Mouse (Mus musculus): ENCODE measurements around the gene Dok4. TPM values are rescaled to one million over a fixed set of nuclear protein-coding genes. Genes with fewer than 3 reads are reported as not detected.

The Dok4 gene
- total RNA-seq, 2 experiments from 2014 or later = 17.5 to 21.4 TPM

DNA sequence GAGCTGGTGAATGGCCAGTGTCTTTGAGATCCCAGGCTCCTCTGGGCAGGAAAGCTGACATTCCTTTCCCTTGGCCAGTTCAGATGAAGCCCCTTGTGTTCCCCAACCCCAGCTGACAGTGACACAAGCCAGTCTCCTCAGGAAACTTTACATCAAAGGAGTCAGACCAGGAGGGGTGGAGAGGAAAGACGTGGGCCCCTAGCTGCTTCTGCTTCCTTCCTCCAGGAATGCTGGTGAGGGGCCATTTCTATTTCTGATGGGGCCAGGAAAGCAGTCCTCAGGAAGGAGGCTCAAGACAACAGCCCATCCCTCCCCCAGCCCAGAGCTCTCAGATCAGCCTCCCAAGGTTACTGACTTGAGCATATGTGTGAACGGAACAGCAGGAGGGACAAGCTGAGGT, 16.8 kb upstream of the Dok4 start:
- intact Hi-C loops (cut with DNase I) = no loop called here
- no peak for DNase-seq (ENCODE audit: low spot score)

DNA sequence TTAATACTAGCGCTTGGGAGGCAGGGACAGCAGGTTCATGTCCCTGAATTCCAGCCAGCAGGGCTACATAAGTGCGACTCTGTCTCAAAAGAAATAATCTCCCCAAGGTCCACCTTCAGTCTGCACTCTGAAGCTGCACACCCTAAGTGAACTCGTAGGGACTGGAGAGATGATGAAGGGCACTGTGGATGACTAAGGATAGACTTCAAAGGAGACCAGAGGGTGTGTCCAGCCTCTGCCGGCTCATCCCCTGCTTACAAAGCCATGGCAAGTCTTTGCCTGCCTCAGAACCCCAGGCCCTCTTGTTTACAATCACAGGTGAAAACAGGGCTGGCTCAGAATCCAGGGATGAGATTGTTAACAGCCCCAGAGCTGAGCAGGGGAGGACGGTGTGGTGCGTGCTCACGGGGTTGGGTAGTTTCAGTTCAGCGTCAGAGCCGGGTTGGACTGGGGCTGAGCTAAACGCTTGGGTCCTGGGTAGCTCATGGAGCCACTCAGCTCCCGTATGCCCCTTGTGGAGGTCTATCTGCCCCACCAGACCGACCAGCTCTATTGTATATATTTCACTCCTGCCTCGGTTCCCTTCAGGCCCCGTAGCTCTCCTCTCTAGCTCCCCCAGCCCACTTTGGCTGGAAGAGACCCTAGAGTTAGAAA, 12.4 kb upstream of the Dok4 start:
- intact Hi-C loops (cut with DNase I) = no loop called here
- DNase-seq (ENCODE audit: low spot score) = no peak

DNA sequence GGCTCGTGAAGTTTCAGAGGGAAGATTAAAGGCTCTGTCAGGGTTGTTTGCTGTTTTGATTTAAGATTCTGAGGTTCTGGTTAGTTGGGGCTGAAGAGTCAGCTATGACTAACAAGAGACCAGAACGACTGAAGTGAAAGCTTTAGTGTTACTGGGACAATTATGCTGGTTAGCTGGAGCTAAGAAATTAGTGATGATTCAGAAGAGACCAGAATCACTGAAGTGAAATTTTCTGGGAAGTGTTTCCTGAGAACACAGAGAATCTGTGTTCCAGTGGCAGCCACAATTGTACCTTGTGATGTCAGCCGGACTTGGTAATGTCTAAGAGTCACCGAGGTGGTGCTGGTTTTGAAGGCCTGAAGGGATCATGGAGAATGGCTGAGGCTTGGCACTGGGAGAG, 4.6 kb upstream of the Dok4 start:
- intact Hi-C loops (cut with DNase I) = no loop called here
- no peak for DNase-seq (ENCODE audit: low spot score)

DNA sequence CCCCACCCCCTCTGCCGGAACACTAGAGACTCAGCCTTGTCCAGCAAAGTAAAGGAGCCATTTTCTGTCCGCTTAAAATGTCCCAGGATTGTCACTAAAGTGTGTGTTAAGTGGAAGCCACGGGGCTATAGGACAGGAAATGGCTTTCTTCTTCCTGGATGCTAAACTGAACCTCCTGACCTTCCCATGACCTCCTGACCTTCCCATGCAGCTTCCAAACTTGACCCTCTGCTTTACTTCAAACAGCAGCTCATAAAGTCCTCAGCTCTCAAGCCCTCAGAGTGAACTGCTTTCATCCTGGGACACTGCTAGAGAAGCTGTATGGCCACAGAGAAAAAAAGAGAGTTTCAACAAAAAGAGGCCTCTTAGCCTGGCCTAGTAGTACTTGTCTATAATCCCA, 690 bp upstream of the Dok4 start:
- intact Hi-C loops (cut with DNase I) = no loop called here
- DNase-seq (ENCODE audit: low spot score) = no peak

DNA sequence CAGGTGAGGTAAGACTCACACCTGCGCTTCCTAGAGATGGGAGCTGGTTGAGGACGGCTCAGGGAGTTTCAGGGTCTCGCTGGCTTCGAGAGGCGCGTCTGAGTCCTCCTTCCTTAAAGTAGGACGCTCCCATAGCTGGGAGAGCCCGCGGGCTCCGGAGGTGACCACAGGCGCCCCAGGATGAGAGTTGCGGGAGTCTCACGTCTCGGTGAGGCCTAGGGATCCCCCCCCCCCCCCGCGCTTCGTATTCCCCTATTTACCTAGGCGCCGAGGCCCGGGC, 319 bp downstream of the Dok4 start:
- intact Hi-C loops (cut with DNase I) = no loop called here

DNA sequence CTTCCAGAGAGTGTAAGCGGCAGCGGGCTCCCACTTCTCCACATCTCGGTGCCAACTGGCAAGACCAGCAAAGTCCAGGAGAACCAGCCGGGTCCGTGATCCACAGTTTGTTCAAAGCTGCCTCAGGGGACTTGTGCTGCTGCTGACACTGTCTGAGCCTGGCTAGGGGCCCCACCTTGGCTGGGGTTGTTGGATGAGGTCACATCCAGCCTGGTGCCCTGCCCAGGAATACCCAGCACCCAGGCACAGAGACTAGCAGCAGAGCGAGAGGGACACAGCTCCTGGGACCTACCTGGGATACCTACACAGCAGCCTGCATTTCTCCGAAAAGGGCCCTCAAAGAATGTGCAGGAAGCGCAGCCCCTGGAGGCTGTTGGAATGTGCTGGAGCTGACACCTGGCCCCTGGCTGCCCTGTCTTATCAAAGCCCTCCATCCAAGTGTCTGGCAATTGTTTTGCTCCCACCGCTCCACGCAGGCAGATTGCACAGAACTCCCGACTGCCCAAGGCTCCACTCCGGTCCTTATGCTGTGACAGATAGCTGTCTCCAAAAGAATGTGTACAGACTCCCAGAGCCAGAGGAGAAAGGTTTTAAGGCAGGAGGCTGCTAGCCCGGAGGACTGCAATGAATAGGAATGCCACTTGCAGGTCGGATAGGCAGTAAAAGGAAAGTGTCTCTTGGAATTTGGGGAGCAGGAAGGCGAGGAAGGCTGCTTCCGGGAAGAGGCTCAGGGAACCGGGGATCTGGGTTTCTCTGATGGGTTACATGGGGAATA, 847 bp downstream of the Dok4 start:
- no peak for DNase-seq (ENCODE audit: low spot score)
- intact Hi-C loops (cut with DNase I) = no loop called here

More for the DNA sequence above, 319 bp downstream of the Dok4 start:
- DNase-seq (ENCODE audit: low spot score) = no peak

DNA sequence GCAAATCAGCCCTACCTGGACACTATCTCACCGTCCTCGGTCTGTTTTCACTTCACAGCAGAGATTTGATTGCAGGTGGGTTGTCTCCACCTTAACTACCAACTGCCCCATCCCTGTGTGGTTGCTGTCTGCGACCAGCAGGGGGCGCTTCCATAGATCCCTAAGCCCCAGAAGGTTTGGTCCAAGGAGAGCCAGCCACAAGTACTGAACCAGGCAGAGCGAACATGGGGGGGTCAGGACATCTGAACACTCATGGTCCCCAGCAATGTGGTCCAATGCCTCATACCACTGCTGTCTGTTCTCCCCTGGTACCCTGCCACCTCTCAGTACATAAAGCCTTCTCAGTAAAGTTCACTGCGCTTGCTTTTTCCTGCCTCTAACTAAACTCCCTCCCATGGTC, 1.8 kb downstream of the Dok4 start:
- intact Hi-C loops (cut with DNase I) = loop anchor here (1.0 kb wide), 1 partner anchor 35 kb away; no protein-coding TSS in a partner anchor
- DNase-seq (ENCODE audit: low spot score) = peak; percentile 54

DNA sequence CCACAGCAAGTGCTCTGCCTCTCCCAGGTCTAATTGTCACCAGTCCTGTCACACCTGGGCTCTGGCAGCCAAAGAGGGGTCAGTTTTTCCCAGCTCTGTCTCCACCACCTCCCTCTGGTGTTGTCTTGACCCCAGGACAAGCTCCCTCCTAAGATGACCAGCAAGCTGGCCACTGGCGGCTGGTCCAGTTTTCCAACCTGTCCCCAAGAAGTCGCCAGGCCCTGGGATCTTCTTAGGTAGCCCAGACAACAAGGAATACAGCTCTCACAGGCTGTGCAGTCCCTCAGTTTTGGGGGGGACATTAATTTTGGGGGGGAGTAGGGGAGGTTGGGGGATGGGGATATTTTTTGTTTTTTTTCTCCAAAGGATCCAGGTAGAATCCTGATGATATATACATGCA, 3.6 kb downstream of the Dok4 start:
- DNase-seq (ENCODE audit: low spot score) = no peak
- intact Hi-C loops (cut with DNase I) = no loop called here

DNA sequence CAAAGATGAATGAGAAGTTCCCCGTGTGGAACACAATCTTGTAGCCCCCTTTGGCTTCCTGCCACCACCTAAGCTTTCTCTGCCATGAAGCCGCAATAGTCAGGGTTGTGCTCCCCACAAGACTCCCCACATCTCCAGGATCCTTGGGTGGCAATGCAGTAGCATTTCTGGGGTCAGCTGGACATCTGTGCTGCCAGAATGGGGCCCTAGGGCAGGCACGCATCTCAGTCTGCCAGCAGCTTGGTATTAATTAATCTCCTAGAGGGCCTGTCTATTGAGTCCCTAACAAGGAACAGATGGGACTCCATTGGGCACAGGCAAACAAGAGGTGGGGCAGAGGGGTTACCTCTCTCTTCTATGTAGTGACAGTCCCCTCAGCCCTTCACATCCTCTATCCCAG, 4.0 kb downstream of the Dok4 start:
- intact Hi-C loops (cut with DNase I) = no loop called here
- DNase-seq (ENCODE audit: low spot score) = no peak

DNA sequence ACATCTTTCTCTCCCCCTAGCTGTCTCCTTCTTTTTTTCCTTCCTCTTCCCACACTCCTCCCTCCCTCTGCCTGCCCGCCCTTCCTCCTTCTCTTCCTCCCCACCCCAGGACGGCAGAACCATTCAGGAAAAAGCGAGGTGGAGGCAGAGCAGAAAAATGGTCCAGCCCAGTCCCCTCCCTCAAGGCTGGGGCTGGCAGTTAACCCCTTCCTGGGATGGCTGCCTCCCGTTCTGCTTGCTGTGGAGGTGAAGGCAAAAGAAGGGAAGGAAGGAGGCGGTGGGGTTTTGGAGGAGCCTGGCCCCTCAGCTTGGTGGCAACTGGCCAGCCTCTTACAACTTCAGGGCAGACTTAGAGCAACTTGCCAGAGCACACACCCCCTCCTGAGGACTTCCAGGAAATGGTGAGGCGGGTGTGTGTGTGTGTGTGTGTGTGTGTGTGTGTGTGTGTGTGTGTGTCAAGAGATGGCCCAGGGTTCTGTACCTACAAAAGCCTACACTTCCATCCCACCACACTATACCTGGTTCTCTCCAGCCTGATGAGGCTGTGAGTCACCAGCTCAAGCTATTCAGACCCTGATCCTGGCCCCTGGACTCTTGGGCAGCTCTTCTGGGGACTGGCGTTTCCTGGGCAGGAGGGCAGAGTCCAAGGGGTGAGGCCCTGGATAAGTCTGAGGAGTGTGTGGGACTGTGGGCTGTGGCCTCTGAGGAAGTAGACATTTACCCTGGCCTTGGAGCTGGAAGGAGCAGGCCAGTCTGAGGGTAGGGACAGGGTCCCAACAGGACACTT, 4.8 kb downstream of the Dok4 start:
- peak; percentile 62 for DNase-seq (ENCODE audit: low spot score)
- intact Hi-C loops (cut with DNase I) = loop anchor here (1.0 kb wide), 1 partner anchor 34 kb away; no protein-coding TSS in a partner anchor

DNA sequence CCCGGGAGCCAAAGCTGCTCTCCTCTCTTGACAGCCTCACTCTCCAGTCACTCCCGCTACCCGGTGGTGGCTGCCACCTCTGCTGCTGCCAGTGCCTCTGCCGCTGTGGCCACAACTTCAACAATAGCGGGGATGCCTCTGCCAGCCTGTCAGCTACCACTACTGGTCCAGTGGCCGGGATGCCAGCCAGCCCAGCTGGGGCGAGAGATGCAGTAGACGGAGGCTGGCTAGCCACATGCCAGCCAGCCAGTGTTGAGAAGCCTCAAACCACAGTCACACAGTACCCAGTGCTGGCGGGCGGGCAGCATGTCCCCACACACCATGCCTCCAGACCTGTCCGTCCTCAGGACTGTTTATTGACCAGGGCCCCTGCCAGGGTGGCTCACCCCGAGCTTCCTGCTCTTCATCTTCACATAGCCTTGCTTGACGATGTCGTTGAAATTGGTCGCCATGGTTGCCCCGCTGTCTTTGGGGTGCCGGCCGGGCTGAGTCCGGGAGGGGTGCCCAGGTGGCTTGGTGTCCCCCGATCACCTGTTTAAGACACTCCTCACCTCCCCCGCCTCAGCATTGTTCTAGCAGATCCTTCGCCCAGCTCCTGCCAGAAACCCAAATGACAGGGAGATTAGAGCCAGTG, 5.5 kb downstream of the Dok4 start:
- intact Hi-C loops (cut with DNase I) = loop anchor here (1.0 kb wide), 1 partner anchor 35 kb away; no protein-coding TSS in a partner anchor
- no peak for DNase-seq (ENCODE audit: low spot score)

DNA sequence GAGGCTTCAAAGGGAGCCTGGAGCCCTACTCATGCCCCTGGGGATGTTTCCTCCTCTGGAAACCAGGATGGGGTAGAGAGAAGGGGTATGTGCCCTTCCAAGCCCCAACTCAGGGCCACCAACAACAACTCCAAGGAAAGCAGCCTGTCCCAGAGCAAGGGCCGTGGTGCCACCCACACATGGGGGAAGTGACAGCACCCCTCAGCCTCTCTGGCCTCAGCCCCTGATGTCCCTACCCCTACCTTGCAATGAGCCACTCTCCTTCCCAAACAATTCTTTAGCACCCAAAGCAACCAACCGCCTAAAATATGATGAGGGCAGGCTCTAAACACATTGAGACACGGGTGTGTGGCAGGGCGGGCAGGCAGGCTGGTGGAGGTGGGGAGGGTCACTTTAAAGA, 6.1 kb downstream of the Dok4 start:
- DNase-seq (ENCODE audit: low spot score) = no peak
- intact Hi-C loops (cut with DNase I) = no loop called here

DNA sequence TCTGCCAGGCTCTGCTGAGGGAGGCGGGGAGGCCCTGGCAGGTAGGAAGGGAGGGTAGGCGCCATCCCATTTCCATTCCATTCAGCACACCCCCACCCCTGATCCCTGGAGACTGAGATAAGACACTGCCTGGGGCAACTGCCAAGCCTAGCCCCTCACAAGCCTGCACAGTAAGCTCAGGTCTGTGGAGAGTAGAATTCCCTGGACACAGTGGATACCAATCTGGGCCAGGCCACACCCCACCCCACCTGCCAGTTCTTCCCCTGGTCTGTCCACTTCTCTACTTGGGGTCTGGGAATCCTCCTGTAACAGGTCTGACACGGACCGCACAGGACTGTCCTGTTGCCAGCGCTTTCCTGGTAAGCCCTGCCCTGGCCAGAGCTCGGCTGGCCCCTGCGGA, 7.0 kb downstream of the Dok4 start:
- intact Hi-C loops (cut with DNase I) = no loop called here
- DNase-seq (ENCODE audit: low spot score) = no peak

DNA sequence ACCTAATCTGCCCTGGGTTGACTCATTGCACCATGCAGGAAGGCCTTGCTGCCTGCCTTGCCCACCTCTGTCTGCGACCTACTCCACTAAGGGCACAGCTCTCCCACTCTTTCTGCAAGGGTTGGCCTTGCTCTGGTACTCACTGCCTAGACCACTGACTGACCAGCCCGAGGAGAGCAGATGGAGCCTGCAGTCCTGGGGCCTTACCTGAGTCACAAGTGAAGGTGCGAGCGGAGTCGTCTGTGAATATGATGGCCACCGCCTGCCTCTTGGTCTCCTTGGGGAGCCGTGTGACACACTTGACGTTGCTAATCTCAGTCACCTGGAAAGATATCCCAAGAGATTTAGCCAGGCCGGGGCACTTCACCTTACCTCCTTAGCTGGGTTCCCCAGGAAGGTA, 9.2 kb downstream of the Dok4 start:
- intact Hi-C loops (cut with DNase I) = no loop called here
- DNase-seq (ENCODE audit: low spot score) = no peak

DNA sequence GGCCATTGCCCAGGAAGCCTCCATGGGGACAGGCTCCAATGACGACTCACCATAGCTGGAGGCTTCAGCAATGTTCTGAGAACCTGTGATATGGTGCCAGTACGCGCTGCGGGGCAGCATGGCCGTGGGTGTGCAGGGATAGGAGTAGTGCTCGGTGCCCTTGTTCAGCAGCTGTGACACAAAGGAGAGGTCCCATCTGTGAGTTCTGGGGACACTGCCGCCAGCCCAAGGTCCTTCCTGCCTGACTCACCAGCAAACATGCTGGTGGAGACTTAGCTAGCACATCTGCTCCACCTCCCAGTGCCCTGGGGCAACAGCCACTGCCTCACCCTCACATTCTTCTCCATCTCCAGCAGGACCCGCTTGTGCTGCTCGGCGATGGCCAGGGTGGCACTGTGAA, 10.8 kb downstream of the Dok4 start:
- intact Hi-C loops (cut with DNase I) = no loop called here
- DNase-seq (ENCODE audit: low spot score) = no peak

DNA sequence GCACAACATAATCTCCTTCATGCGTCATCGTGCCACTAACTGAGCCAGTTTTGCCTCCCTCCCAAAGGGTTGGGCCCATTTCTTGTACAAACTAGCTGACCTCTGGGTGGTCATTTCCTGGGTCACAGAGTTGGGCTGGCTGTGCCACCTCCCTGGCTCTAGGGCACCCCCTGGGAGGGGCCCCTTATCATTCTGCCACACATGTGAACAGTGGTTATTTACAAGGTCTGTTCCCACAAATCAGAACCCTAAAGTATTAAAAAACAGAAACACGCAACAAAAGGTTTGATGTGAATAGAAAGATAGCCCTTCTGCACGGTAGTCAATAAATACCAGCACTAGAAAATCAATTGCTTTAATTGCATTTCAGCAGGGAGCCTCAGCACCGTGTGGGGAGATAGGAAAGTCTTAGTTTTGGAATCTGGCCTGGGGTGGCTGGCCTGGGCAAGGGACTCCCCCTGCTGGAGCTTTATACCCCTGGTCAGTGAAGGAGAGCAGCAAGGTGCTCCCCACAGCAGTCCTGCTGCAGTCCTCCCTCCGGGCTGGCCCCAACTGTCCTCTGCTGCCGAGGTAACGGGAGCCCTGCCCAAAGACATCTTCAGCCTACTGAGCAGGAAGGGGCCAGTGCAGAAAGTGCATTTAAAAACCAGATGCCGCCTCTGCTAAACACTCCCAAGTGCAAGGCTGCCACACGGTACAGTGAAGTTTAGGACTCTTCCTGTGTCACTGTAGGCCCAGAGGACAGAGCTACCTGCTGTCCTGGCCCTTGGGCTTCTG, 12.0 kb downstream of the Dok4 start:
- no peak for DNase-seq (ENCODE audit: low spot score)
- intact Hi-C loops (cut with DNase I) = no loop called here

DNA sequence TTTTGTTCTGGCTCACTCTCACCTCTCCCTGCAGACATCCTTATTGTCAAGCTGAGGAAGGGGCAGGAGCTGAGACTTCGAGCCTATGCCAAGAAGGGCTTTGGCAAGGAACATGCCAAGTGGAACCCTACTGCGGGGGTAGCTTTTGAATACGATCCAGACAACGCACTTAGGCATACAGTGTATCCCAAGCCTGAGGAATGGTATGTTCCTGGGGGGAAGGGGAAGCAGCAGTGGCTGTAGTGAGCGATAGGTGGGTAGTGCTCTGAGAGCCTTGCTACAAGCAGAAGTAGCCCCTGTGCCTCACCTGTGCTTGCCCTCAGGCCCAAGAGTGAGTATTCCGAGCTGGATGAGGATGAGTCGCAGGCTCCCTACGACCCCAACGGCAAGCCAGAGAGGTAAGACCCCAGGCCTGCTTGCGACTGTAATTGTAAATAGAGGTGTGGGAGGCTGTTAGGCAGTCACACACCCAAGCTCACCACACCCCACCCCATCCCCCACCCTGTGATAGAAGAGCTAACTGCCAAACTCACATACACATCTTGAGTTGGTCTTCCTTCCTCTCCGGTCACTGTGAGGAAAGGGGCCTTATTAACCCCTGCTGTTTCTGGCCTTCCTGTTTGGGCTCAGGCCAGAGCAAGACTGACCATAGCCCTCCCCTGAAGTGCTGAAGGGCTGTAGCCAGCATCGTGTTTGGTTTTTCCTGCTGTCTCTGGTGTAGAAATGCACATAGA, 13.5 kb downstream of the Dok4 start:
- intact Hi-C loops (cut with DNase I) = no loop called here
- no peak for DNase-seq (ENCODE audit: low spot score)

DNA sequence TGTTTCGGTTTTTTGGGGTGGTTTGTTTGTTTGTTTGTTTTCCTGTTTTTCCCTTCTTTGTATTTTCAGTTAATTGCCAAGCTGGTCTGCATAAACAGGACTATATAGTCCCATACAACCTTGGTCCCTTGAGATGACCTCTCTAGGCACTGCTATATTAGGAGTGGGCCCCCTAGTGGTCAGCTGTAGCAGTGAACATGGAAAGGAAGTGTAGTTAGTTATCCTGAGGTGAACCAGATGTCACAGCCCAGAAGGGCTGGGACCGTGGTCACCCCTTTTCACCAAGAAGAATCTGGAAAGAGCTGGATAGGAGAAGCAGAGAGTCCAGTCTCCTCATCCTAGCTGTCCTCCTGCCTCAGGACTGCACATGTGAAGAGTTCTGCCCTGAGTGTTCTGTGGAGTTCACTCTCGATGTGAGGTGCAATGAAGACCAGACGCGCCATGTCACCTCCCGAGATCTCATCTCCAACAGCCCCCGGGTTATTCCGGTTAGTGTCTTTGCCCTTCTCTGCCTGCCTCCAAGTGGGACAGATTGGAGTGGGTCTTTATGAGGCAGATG, 14.7 kb downstream of the Dok4 start:
- intact Hi-C loops (cut with DNase I) = no loop called here
- DNase-seq (ENCODE audit: low spot score) = no peak
